Mouse (Mus musculus) retina, postnatal 1 day (tissue): Measurements from ENCODE around the gene Lpp.

ENCODE experiments used
- DNase-seq: peaks from one replicate; pipeline ENCODE4 v3.0.0-alpha.2; 2012

The Lpp gene

DNA sequence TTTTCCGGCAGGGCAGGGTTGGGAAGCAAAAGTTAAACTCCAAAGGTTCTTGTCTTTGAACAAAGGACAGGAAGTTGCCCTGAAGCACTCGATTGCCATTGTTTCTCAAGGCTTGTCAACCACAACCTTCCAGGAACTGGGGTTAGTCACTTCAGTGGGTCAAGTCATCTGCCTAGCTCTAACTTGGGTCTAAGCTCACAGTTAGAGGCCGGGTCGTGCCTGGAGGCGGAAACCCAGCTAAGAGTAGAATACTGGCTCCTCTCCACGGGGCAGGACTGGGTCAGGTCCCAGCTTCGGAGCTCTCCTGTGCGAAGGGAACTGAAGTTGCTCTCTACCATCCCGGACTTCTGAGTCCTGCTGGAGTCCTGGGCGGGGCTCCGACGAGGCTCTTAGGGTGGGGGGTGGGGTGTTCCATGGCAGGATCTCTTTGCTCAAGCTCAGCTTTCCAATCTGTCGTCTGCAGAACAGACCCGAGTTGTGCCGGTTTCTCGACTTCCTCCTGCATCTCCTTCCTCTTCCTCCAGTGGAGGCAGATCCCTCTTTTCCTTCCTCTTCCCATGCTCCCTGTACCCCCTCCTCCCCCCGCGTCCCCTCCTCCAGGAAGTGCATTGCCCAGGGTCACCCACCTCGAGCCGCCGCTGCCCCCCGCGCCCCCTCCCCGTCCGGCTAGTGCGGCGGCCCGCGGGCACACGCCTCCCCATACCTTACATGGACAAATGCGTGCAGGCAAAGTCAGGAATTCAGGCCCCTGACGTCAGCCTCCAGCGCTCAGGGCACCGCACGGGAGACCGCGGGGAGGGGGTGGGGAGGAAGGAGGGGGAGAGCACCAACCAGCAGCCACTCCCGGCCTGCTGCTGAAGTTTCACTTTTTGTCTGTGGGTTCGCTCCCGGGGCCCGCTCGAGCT is at the start of gene Lpp:
Gene Lpp (plus strand): TSS at position 857 of the 905 bp plus-strand sequence.
- DNase-seq = peak; percentile 89

DNA sequence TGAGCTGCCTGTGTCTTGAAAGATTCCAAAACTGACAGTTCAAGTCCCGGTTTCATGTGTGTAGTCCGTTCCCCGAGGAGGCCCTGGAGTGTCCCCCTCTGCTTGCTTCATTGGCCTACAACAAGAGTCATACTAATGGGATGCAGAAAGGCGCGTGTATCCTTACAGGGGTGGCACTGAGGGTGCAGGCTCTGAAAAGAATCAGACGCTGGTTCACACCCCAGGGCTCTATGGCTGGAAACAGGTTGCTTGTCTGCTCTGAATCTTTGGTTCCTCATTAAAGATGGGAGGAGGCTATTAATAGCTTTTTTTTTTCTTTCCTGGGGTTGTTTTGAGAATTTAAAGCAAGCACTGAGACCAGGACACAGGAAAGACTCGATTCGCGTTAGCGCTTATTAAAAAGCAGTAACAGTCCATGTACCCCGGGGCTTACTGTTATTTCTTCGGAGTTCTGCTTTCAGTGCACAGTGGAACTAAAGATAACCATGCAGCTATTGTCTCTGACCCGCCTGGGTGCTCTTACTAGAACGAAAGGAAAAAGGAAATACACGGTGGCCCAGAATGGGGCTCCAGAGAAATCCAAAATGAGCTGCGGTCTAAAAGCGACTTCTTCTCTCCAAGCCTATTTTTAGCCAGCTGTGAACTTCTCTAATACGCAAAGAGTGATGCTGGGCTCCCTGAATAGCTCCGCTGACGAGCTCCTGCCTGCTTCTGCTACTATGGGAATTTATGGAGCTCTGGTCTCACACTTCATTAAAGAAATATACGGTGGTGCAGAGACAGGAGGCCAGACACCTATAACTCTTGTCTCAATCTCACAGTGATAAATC is 45.5 kb upstream of the Lpp start:
- DNase-seq = no peak

DNA sequence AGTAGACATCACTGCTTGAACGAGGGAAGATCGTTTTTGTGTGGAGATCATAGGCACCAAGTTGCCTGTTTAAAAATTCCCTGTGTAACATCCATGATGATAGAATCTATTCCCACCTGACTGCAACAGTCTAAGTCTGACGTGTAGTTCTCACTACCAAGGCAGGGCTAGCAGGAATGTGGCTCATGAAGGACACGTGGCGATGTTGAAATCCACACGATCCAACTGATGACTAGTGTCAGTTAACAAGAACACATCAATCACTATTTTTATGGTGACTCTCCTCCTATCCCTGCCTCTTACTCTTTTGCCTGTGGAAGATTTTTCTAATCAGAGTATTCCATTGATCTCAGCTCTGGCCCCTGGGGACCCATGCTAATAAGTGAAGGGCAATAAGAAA is 43.0 kb upstream of the Lpp start:
- no peak for DNase-seq

DNA sequence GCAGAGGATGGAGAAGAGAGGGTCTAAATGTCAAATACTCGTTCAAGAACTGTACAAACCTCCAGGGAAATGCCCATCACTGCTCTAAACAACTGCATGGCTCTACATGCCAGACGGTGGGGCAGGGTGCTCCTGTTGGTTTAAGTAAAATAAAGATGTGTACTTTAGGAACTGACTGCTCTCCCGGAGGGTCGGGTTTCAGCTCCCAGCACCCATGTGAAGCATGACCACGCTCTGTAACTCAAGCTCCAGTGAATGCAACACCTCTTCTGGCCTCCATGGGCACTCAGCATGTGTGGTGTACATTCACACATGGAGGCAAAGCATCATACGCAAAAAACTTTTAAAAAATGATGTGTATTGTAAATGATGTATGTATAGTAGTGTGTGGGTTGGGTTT is 42.6 kb upstream of the Lpp start:
- no peak for DNase-seq

DNA sequence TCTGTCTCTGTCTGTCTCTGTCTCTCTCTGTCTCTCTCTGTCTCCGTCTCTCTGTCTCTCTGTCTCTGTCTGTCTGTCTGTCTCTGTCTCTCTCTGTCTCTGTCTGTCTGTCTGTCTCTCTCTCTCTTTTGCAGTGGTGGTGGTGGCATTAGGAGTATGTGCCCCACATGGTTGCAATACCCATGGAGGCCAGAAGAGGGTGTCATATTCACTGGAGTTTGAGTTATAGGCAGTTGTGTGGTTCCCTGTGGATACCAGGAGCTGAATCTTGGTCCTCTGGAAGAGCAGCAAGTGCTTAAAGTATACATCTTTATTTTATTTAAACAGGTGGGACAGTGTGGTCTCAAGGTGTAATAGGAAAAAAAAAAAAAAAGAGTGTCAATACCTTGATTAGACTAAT is 41.5 kb upstream of the Lpp start:
- no peak for DNase-seq

DNA sequence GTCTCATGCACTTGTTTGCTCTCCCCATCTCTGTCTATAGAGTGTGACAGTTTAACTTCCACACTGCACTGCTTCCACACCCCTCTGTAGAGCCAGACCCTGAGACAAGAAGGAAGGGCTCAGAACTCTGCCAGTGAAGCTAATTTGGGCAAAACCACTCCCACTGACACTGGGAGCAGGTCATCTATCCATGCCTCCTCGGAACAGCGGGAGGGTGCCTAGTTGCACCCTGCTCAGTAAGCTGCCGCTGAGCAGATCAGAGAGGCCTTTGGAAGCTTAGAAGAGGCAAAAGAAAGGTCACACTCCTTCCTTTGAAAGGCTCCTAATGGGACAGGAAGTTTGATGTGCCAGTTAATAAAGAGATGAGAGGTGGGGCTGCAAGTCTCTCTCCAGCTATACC is 39.5 kb upstream of the Lpp start:
- peak; percentile 15 for DNase-seq

DNA sequence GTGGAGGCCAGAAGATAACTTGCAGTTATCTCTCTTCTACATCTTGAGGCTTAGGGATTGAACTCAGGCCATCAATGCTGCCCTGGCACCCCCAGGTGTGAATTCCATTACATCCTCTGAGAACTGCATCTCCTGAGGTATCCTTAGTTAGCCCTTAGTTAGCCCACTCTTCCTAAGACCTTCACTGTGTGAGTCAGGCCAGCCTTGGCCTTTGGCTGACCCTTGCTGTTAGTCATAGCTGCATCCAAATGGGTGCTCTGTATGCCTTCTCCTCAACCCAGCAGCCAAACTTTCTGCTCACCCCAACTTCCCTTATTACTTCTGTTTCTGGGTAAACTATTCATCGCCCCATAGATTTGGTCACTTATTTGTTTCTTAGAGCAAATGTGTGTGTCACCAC is 31.6 kb upstream of the Lpp start:
- no peak for DNase-seq

DNA sequence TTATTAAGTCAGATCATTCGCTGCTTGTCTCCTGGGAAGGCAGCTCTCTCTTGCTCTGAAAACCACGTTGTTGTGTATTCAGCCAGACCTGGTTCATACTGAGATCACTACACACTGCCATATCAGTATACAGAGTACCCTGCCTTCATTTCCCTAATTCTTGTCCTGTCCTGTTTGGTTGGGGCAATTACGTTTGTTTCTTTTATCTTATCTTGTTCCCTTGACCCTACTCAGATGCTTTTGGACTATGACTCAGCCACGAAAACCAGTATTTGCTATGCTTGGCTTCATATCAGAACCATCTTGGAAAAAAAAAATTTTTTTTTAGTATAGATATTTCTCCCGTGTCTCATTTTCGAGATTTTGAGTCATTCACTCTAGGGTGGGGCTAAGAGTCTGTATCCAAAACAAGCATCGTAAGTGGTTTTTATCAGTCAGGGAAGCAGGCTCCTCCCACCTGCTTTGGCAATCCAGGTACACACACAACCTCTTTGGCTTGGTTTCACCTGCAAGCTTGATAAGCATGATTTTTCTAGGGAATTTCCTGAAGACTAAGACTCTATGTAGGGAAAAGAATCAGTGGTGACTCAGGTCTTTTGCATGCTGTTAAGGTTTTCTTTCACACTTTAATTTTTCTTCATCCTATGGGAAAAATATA is 29.1 kb upstream of the Lpp start:
- DNase-seq = no peak

DNA sequence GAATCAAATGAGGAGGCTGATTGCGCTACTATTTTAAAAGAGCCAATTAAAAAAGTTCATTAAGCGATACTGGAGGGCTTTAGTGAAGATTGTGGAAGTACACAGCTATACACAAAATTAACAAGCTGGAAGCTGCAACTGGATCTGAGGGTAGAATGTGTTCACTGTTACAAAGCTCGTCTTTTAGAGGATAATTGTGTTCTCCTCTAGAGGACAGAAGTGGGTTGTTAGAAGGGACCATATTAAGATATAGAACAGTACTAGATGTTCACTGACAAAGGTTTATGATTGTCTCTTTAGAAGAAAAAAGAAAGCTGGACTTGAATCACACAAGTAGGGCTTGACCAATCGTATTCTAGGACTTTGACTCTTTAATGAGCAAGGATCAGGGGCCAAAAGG is 27.4 kb upstream of the Lpp start:
- no peak for DNase-seq

DNA sequence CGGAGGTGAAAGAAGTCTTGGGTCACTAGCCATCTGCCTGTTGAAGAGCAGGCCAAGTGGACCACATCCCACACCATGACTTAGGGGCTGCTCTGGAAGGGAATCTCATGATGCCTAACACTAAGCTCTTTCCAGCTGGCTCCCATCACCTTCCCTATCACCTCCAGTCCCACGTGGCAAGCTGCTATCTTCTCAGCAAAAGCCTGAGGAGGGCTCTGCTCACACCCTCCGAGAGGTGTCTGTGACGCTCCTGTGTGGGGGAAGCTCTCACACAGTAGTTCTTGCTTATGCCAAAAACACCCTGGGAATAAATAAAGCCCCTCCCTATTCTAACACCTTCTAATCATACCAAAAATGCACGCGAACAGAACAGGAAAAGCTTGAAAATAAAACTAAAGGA is 26.2 kb upstream of the Lpp start:
- DNase-seq = no peak

DNA sequence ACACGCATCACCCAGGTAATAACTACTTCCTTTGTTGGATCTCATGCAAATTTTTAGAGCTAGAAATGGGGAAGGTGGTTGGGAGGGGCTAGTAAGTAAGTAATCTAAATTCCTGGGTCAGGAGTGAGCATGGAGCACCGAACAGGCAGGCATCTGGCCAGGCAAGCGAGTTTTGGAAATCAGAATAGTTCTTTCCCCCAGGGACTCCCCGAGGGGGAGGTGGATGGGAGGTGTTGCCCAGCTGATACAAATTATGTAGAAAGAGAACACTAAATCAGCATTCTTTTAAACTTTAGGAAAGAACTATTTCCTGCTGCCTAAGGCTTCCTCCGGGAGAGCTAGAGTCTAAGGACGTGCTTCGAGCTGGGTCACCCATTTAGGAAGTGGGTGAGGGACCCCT is 25.8 kb upstream of the Lpp start:
- DNase-seq = no peak

DNA sequence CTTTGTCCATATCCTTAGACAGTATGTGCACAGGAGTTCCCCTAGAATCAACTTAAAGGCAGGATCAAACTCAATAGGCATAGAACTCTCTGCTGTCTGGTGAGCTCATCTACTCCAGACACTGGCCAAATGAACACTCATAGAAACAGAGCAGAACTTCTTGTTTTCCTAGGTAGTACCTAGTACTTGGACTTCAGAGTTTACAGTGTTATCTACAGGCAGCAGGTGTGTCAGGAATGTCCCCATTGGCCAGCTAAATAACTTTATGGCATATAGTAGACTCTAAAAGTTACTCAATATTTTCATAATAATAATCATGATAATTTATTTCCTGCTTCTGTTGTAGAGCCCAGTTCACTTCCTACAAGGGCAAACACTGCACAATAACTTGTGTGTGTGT is 16.8 kb upstream of the Lpp start:
- DNase-seq = no peak

DNA sequence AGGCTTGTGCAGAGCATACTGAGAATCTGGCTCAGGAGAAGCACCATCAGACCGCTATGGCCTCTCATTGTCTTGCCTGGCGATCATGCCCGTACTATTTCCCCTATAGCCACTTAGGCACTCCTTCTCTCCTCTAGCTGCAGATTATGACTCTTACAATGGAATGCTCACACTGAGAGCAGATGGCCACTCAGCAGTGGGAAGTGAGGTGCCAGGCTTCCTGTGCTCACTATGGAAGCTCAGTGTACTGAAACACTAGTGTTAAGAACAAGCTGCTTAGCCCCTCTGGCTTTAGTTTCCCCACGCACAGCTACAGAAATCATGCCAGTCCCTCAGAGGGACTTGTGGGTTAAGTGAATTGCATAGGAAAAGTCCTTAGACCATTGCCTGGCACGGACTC is 2.7 kb upstream of the Lpp start:
- DNase-seq = peak; percentile 33

DNA sequence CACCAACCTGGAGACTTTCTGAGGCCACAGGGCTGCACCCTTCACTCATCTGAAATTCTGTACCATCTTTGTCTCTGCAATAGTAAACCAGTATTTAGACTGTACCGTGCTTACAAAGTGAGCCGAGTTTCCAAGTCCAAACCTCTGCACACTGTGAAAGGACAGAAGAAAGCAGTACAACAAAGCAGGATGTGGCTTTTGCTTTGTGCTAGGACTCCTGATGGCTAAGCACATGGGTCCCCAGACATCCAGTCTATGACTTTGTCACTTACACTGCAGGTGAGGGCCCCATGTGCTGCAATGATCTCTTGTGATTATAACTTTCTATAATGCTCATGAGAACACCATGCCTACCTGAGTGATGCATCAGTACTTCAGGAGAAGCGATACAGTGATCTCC is 2.2 kb upstream of the Lpp start:
- DNase-seq = no peak

DNA sequence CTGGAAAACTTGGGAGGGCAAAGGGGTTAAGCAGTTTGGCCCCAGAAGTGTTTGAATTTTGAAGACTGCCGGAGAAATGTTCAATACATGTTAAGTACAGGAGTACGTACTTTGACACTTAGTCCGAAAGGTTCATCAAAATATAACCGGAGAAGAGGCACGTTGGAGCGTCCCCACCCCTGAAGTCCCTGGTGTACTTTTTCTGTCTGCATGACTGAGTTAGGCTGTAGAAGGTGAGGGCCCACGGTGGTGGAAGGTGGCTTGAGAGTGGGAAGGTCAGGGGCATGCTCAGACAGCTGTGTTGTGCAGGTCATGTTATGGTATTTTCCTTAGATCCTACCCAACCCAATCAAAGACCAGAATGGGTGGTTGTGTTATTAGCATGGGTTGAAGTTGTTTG is 1.4 kb upstream of the Lpp start:
- DNase-seq = no peak

DNA sequence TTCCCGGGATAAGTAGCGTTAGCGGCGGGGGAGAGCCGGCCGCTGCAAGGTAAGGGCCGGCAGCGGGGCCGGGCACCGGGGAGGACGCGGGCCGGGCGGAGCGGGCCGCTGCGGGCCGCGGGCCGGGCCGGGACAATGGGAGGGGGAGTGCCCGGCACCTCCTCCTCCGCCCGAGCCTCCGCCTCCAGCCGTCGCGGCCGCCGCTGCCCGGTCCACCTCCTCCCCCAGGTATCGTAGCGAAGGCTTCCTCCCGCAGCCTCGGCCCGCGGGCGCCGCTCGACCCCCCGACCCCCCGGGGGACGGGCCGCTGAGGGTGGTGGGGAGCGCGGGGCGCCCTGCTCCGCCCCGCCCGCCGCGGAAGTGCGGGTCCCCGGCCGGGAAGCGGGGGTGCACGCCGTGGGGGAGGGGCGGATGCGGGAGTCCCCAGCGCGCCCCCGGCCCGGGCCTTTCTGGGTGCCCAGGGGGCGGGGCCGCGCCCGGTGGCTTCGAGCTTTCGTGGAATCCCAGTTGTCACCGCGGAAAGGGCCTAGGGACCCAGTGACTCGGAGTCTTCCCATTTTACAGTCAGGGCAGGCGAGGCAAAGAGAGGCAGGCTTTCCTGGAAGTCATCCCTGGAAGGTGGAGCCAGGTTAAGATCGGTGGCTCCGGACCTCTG is 376 bp downstream of the Lpp start:
- DNase-seq = no peak

DNA sequence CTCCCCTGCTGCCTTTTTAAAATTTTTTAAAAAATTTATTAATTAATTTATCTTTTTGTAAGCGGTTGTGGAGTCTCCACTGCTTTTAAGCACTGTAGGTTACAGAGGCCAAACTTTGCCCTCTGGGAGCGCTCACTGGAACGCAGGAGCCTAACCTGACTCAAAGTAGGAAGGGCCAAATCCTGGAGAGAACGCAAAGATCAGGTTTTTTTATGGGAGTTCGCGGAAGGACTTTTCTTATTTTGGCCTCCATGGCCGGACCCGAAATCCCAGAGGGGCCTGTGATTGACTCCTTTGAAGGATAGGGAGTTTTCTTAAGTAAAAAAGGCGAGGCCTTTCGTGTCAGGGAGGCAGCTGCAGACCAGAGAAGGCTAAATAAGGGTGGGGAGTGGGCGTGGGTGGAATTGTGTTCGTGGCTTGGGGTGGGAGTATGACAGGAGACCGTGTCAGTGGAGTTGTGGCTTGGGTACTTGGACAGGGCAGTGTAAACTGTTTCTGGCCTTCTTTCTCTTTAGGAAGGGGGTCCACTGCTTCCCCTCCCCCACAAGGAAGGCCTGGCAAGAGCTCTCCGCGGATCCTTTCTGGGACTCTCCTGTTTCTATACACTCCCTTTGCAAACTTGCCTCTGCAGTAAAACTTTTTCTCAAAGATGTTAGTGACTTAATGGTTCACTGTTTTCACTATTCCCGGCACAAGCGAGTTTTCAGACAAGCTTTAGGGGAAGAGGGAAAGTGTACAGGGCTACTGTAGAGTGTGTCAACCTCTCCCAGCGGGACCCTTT is 1.1 kb downstream of the Lpp start:
- peak; percentile 11 for DNase-seq

DNA sequence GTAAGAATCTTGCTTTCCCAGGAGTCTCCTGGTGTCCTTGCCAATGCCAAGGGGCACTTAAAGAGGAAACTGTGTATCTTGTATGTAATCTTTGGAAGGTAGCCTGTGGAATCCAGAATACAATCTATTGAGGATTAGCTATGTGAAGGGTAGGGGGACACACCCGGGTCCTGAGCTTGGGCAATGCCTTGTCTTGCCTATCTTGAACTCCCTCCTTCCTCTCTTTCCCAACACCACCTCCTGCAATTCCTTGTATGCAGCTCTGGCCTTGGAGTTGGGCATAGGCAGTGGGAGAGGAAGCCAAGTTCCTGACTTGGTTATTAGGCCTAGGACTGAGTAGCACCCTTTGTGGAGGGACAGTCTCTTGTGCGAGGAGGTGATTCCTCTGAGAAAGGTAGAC is 1.8 kb downstream of the Lpp start:
- no peak for DNase-seq

DNA sequence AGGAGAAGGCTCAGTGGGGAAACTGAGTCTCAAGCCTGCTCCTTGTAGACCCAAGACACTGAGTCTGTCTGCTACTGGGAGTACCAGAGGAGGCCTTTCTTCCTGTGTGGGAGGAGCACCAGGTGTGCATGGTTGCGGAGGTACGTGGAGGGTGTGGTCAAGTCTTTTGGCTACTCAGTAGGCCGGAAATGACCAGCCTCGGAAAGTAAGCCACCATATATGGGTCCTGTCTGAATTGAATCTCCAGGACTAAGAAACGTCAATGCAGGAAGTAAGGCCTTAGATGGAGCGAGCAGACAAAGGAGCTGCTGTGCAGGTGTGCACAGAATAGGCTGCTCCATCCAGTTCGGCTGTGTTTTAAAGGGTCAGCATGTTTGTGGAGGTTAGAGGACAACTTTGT is 3.2 kb downstream of the Lpp start:
- no peak for DNase-seq

DNA sequence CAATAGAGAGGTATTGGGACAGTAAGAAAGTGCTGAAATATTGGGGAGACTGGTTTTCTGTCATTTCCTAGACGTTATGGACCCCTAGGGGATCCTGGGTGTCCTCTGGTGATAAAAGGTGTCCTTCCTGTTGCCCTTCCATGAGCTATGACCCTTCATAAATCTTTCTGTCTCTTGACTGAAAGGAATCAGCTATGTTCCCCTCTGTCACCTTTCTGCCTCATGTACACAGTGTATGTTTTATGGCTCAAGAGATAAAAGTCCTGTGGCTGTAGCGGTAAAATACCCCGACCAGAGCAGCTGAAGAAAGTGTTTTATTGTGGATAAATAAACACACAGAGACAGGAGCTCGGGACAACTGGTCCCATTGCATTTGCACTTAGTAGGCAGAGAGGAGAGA is 5.2 kb downstream of the Lpp start:
- no peak for DNase-seq

DNA sequence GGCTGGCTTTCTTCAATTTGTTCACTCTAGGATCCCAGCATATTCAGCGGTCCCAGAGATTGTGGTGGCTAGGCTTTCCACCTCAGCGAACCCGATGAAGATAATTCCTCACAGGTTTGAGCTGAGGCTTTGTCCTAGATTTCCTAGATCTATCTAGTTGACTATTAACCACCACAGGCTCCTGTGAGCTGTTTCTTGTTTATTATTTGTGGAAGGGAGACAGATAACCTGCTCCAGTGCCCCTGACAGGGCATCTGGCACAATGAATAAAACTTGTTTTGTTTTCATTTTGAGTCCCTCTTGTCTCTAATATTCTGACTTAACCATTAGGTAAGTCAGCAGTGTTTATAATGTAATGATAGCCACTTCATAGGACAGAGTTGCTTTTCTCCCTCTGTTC is 5.6 kb downstream of the Lpp start:
- peak; percentile 34 for DNase-seq

DNA sequence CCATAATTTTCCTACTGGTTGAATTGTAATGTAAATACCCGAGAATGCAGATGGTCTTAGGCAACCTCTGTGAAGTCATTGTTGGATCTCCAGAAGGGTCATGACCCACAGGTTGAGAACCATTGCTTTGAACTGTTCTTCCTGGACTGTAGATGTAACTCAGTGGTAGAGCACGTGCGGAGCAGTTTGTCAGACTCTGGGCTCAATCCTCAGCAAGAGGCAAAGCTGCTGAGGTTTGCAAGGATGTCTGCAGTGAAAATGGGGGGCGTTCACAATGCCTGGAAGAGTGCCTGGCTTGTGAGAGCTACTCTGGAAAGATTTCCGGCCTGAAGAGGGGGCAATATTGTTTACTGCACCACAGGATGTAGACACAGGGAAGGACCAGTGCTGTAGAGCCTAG is 6.2 kb downstream of the Lpp start:
- no peak for DNase-seq
